Mouse (Mus musculus): ENCODE measurements around the gene Pheta1. TPM values are rescaled to one million over a fixed set of nuclear protein-coding genes. Genes with fewer than 3 reads are reported as not detected.

Gene Pheta1
- polyA plus RNA-seq, 1 experiment from 2014 or later, result 43.4 TPM

DNA sequence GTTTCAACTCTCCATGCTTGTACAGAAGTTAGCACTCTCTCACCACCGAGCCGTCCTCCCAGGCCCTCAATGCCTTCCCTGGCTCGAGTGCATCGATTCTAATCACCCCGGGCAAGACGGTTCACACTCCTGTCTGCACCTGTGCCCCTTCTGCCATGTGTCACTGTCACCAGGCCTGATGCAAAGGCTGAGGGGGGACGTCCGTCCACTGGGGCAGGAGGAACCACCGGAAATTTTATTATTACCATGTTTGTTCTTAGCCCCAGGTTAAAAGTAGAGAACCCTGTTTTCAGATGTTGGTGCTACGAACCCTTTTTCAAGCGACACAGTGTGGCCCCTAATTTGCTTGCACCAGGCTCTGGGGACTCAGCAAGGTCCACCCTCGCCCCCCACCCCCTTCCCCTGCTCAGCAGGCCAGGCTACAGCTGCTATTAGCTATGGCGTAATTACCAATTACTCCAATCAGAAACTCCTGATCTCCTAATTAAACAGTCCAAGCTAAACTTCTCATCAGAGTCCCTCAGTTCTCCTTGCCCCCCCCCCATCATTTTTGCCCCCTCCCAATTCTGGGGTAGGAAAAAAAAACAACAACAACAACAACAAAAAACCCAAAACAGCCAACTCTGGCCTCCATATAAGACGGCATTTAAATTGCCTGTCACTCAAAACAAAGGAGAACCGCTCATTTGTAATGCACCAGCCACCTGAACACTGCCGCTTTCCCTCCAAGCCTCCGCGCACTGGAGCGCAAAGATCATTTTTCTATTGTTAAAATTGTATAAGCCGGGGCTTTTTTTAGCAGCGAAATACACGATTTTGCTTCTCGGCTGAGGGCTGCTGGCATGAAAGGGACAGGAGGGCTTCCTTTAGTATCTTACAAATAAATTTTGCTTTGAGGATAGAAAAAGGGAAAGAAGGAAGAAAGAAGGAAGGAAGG is 54.3 kb downstream of the Pheta1 start:
- Histone ChIP-seq H3K27ac (ENCODE audit: low read length) (peak overlapping the region; percentile 4), H3K4me2 (ENCODE audit: low read length) (no peak overlapping the region), H3K9ac (ENCODE audit: low read depth, low read length) (no peak overlapping the region)

More for the DNA sequence above, 54.3 kb downstream of the Pheta1 start:
- WGBS, result 29% methylated on average over 23 of the region's 23 CpGs
- H3K4me1 ChIP-seq (ENCODE audit: control insufficient read depth, insufficient read depth, low read length), result peaks cover 17% of the 10 kb centered on the region
- H3K27me3 ChIP-seq (ENCODE audit: control insufficient read depth, insufficient read depth, low read depth, low read length), result no peaks in the 10 kb centered on the region
- no peaks in the 10 kb centered on the region for H3K9me3 ChIP-seq (replicated peaks; ENCODE audit: control insufficient read depth, low read length, poor library complexity, severe bottlenecking)
- H3K4me3 ChIP-seq (ENCODE audit: low read depth, low read length), result no peak overlapping the region
- ATAC-seq, result no peak
- no peaks in the 10 kb centered on the region for H3K36me3 ChIP-seq (ENCODE audit: control insufficient read depth, insufficient read depth, low read length)

Small RNA genes lying within 50 kb of the gene (microRNA-seq; reads per million reads assigned to microRNA genes)
- not detected for gene Mir7031

Other genes starting within 250 kb of the Pheta1 start
- gene Acad12, start 230.0 kb upstream of the Pheta1 start, polyA plus RNA-seq (2015; fragmentation: Nextera tagmentation; extraction: Ambion mirVana), result 1.4 and 1.9 TPM in 2 replicates
- gene Acad10, start 188.5 kb upstream of the Pheta1 start, polyA plus RNA-seq (2015; fragmentation: Nextera tagmentation; extraction: Ambion mirVana), result 1.7 and 2.1 TPM in 2 replicates
- gene Brap, start 188.4 kb upstream of the Pheta1 start, polyA plus RNA-seq (2015; fragmentation: Nextera tagmentation; extraction: Ambion mirVana), result 43.3 and 44.5 TPM in 2 replicates
- 60.1 and 65.5 TPM in 2 replicates for gene Atxn2, start 137.6 kb upstream of the Pheta1 start, polyA plus RNA-seq (2015; fragmentation: Nextera tagmentation; extraction: Ambion mirVana)
- gene Sh2b3, start 11.3 kb upstream of the Pheta1 start, polyA plus RNA-seq (2015; fragmentation: Nextera tagmentation; extraction: Ambion mirVana), result 6.1 and 6.7 TPM in 2 replicates
- gene Cux2, start 201.1 kb downstream of the Pheta1 start, polyA plus RNA-seq (2015; fragmentation: Nextera tagmentation; extraction: Ambion mirVana), result 20.1 and 20.2 TPM in 2 replicates